Mouse (Mus musculus): Measurements from ENCODE around the gene Ccdc120. TPM values are rescaled to one million over a fixed set of nuclear protein-coding genes. Genes with fewer than 3 reads are reported as not detected.

Ccdc120 gene
- polyA plus RNA-seq, 1 experiment from 2014 or later, result 24.1 TPM

DNA sequence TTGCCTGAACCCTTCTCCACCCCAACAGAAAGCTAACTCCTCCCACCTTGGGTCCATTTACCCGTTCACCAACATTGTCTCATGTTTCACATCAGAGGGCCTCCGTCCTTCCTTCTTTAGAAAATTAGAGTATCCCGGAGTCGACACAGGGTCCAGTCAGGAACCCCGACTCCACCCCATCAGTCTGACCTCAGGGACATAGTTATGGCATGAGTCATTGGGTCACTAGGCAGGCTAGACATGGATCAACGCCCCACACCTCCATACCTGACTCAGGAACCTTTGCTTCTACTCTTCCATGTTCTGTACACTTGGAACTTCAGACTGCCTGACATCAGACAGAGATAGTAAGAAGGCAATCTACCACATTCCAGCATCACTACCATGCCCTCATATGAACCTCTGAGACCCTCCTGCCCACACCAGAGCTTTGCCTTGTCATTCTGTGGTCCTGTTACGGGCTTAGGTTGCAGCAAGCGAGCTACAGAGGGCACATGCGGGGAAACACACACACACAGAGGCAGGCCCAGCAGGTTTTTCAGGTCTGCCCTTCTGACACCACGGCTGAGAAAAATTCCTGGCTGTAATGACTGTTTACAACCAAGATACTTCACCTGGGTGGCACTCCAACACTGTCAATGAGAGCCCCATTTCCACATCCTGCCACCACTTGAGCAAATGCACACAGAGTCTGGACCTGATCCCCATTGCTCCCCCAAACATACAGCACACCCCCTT is 10.5 kb downstream of the Ccdc120 start:
- H3K9ac ChIP-seq (ENCODE audit: low read length), result no peak overlapping the region
- DNase-seq (ENCODE audit: low spot score, missing footprints) (no peak), ATAC-seq (ENCODE audit: low FRiP score) (no peak)
- H3K4me2 ChIP-seq, result no peak overlapping the region
- WGBS, result 70% methylated on average over 10 of the region's 10 CpGs
- no peaks in the 10 kb centered on the region for H3K4me1 ChIP-seq (ENCODE audit: control insufficient read depth, insufficient read depth, low read length)
- no peaks in the 10 kb centered on the region for H3K9me3 ChIP-seq (ENCODE audit: control insufficient read depth, low read length)
- H3K36me3 ChIP-seq (ENCODE audit: control insufficient read depth, insufficient read depth, low read length), result no peaks in the 10 kb centered on the region
- H3K27ac ChIP-seq (ENCODE audit: low read depth, low read length), result no peak overlapping the region
- no peaks in the 10 kb centered on the region for H3K27me3 ChIP-seq (ENCODE audit: control insufficient read depth, insufficient read depth, low read length)
- H3K4me3 ChIP-seq (ENCODE audit: low read depth, low read length), result no peak overlapping the region

DNA sequence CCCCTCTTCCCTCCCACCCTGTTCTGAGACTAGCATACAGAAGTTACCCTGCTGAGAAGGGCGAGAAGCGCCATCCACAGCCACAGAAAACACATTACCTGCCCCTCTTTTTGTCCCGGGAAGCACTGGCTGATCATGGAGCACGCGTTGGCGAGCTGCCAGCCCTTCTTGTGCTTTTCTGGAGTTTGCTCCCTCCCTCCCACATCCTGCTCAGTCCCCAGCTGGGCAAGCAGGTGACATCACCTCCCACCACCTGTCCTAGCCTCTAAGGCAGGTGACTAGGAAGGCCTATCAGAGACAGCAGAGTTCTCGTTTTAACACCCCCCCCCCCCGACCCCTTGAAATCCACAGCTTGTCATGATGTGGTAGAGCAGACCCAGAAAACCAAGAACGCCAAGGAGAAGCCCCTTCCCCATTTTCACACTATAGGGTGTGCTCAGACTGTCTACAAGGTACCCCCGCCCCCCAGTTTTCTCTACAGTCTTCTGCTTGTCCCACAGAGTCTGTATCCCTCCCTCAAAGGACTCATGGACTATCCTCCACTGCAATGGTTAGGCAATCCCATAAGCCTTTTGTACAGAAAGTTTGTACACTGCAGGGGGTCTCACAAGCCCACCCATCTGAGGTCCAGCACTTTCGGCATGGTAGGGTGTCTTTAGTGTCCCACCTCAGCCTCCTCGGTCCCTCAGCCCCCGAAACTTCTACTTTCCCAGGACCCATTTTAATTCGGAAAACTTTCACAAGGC is 11.2 kb downstream of the Ccdc120 start:
- H3K36me3 ChIP-seq (ENCODE audit: control insufficient read depth, insufficient read depth, low read length), result no peaks in the 10 kb centered on the region
- H3K9me3 ChIP-seq (ENCODE audit: control insufficient read depth, low read length), result no peaks in the 10 kb centered on the region
- H3K4me1 ChIP-seq (ENCODE audit: control insufficient read depth, insufficient read depth, low read length), result no peaks in the 10 kb centered on the region
- H3K27me3 ChIP-seq (ENCODE audit: control insufficient read depth, insufficient read depth, low read length), result no peaks in the 10 kb centered on the region
- no peak overlapping the region for H3K27ac ChIP-seq (ENCODE audit: low read depth, low read length)
- DNase-seq (ENCODE audit: low spot score, missing footprints) (no peak), ATAC-seq (ENCODE audit: low FRiP score) (no peak)
- 65% methylated on average over 14 of the region's 14 CpGs for WGBS
- H3K9ac ChIP-seq (ENCODE audit: low read length), result no peak overlapping the region
- H3K4me3 ChIP-seq (ENCODE audit: low read depth, low read length), result no peak overlapping the region
- H3K4me2 ChIP-seq, result no peak overlapping the region

DNA sequence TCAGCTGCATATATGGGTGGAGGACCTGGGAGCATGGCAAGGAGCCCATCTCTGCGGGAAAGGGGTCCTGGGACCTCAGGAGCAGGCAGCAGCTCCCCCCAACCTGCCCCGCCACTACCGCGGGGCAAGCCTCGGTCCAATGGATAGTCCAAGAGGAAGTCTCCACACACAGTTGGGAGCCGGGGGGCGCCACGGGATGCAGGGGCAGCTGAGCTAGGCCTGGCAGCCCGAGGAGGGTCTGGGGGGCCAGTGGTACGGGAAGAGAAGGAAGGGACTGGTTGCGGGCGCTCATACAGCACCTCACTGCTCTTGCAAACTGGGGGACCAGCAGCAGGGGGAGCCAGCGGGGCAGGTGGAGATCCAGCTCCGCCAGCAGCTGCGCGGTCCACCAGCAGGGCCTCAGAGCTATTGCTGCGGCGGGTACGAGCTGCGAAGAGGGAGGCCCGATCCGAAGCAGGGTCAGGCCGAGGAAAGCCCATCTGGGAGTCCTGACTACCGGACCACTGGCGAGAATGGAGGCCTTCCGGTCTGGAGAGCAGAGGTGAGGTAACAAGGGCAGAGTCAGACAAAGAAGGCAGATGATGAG is 17.0 kb downstream of the Ccdc120 start:
- Histone ChIP-seq H3K27ac (ENCODE audit: low read depth, low read length) (no peak overlapping the region), H3K36me3 (ENCODE audit: control insufficient read depth, insufficient read depth, low read length) (no peaks in the 10 kb centered on the region), H3K9ac (ENCODE audit: low read length) (no peak overlapping the region; the same call in 1 of the 2 replicates), H3K4me2 (no peak overlapping the region), H3K27me3 (ENCODE audit: control insufficient read depth, insufficient read depth, low read length) (no peaks in the 10 kb centered on the region), H3K9me3 (ENCODE audit: control insufficient read depth, low read length) (no peaks in the 10 kb centered on the region), H3K4me1 (ENCODE audit: control insufficient read depth, insufficient read depth, low read length) (no peaks in the 10 kb centered on the region; the same call in 1 of the 2 replicates), H3K4me3 (ENCODE audit: low read depth, low read length) (no peak overlapping the region)
- peak; percentile 95 for DNase-seq (ENCODE audit: low spot score, missing footprints)
- ATAC-seq (ENCODE audit: low FRiP score), result peak; percentile 49; the same call in 1 of the 2 replicates
- WGBS, result 25% methylated on average over 18 of the region's 26 CpGs

DNA sequence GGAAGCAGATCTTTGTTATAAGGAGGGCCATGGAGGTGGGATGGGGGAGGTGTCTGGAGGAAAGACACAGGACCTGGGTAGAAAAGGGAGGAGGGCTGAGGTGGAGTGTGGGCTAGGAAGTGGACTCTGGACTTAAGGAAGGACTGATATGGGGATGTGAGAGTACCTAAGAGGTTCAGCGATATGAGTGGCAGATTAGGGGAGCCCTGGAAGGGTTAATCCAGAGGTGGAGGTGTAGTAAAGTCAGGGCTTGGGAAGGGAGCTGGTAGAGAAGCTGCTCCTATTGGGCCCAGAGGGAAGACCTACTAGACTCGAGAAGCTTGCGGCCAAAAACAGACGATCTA is 21.8 kb downstream of the Ccdc120 start:
- WGBS, result 33% methylated on average over 4 of the region's 4 CpGs
- H3K9ac ChIP-seq (ENCODE audit: low read length), result peak overlapping the region; percentile 60
- H3K27me3 ChIP-seq (ENCODE audit: control insufficient read depth, insufficient read depth, low read length), result no peaks in the 10 kb centered on the region
- ATAC-seq (ENCODE audit: low FRiP score) (peak; percentile 1; the same call in 1 of the 2 replicates), DNase-seq (ENCODE audit: low spot score, missing footprints) (no peak)
- H3K4me2 ChIP-seq, result peak overlapping the region; percentile 38
- no peaks in the 10 kb centered on the region for H3K9me3 ChIP-seq (ENCODE audit: control insufficient read depth, low read length)
- no peaks in the 10 kb centered on the region for H3K36me3 ChIP-seq (ENCODE audit: control insufficient read depth, insufficient read depth, low read length)
- H3K4me3 ChIP-seq (ENCODE audit: low read depth, low read length), result peak overlapping the region; percentile 41
- no peak overlapping the region for H3K27ac ChIP-seq (ENCODE audit: low read depth, low read length)
- peaks cover 4% of the 10 kb centered on the region; the same call in 1 of the 2 replicates for H3K4me1 ChIP-seq (ENCODE audit: control insufficient read depth, insufficient read depth, low read length)

DNA sequence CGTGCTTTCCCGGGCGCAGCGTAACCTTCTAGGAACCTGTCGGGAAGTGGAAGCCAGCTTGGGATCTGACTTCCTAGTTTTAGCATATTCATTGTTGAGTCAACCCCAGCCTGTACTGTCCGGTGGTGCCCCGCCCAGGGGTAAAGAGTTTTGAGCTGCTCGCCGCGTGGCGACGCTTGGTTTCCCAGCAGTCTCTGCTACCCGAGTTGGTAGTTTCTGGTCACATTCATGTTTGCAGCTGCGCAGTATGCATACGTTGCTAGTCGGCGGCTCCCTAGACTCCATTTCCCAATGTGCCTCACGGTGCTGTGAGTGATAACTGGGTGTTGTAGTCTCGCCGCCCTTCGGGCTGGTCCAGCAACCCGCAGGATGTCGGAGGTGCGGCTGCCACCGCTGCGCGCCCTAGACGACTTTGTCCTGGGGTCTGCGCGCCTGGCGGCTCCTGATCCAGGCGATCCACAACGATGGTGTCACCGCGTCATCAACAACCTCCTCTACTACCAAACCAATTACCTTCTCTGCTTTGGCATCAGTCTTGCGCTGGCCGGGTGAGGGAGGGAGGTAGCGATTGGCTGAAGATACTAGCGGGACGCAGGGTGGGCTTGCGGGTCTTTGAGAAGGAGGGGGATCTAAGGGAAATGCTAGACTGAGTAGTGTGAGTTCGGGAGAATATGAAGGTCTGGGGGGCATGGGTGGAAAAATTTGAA is 22.3 kb downstream of the Ccdc120 start, which contains the start of gene Praf2:
Gene Praf2 (plus strand): TSS at position 225 of the 707 bp plus-strand sequence.
- H3K27ac ChIP-seq (ENCODE audit: low read depth, low read length), result no peak within 1 kb of the TSS; the same call in 1 of the 2 replicates
- peak within 1 kb of the TSS; percentile 38 for H3K4me2 ChIP-seq
- H3K27me3 ChIP-seq (ENCODE audit: control insufficient read depth, insufficient read depth, low read length), result no peaks in the 10 kb centered on the region
- H3K9ac ChIP-seq (ENCODE audit: low read length), result peak within 1 kb of the TSS; percentile 60
- H3K9me3 ChIP-seq (ENCODE audit: control insufficient read depth, low read length), result no peaks in the 10 kb centered on the region
- H3K36me3 ChIP-seq (ENCODE audit: control insufficient read depth, insufficient read depth, low read length), result no peaks in the 10 kb centered on the region
- ATAC-seq (ENCODE audit: low FRiP score) (peak; percentile 95), DNase-seq (ENCODE audit: low spot score, missing footprints) (peak; percentile 93)
- peak within 1 kb of the TSS; percentile 41 for H3K4me3 ChIP-seq (ENCODE audit: low read depth, low read length)
- H3K4me1 ChIP-seq (ENCODE audit: control insufficient read depth, insufficient read depth, low read length), result 0 out of 2 replicates have a peak, but pooled peaks cover 4% of the 10 kb centered on the region
- WGBS, result 14% methylated on average over 42 of the region's 42 CpGs

DNA sequence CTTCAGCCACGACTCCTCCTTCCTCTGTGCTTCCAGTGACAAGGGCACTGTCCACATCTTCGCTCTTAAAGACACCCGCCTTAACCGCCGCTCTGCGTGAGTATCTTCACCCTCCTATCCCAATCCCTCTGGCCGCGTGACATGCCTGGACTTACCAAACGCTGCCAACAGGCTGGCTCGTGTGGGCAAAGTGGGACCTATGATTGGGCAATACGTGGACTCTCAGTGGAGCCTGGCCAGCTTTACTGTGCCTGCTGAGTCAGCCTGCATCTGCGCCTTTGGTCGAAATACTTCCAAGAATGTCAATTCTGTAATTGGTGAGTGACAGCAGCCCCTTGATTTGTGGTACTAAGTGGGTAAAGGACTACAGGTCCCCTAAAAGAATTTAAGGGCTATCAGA is 23.5 kb downstream of the Ccdc120 start:
- DNase-seq (ENCODE audit: low spot score, missing footprints), result no peak
- 0 out of 2 replicates have a peak, but pooled peaks cover 4% of the 10 kb centered on the region for H3K4me1 ChIP-seq (ENCODE audit: control insufficient read depth, insufficient read depth, low read length)

DNA sequence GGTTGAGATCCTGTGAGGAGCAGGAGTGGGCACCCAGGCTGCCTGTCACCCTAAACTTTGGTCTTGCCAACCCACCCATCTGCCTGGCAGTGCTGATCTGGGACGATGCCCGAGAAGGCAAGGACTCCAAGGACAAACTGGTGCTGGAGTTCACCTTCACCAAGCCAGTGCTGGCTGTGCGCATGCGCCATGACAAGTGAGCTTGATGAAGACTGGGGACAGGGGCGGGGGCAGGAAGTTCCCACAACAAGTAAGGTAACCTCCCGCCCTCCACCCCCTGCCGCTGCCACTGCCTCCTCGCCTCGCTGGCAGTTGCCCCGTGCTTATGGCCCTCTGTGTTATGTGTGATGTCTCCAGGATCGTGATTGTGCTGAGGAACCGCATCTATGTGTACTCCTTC is 24.9 kb downstream of the Ccdc120 start:
- 86% methylated on average over 12 of the region's 12 CpGs for WGBS
- Histone ChIP-seq H3K36me3 (ENCODE audit: control insufficient read depth, insufficient read depth, low read length) (no peaks in the 10 kb centered on the region), H3K27ac (ENCODE audit: low read depth, low read length) (no peak overlapping the region), H3K9ac (ENCODE audit: low read length) (no peak overlapping the region), H3K27me3 (ENCODE audit: control insufficient read depth, insufficient read depth, low read length) (no peaks in the 10 kb centered on the region), H3K4me1 (ENCODE audit: control insufficient read depth, insufficient read depth, low read length) (0 out of 2 replicates have a peak, but pooled peaks cover 4% of the 10 kb centered on the region), H3K9me3 (ENCODE audit: control insufficient read depth, low read length) (no peaks in the 10 kb centered on the region), H3K4me3 (ENCODE audit: low read depth, low read length) (no peak overlapping the region), H3K4me2 (no peak overlapping the region)
- no peak for DNase-seq (ENCODE audit: low spot score, missing footprints)
- ATAC-seq (ENCODE audit: low FRiP score), result no peak

More for the DNA sequence above, 23.5 kb downstream of the Ccdc120 start:
- Histone ChIP-seq H3K4me3 (ENCODE audit: low read depth, low read length) (no peak overlapping the region), H3K27ac (ENCODE audit: low read depth, low read length) (no peak overlapping the region), H3K9me3 (ENCODE audit: control insufficient read depth, low read length) (no peaks in the 10 kb centered on the region), H3K27me3 (ENCODE audit: control insufficient read depth, insufficient read depth, low read length) (no peaks in the 10 kb centered on the region), H3K9ac (ENCODE audit: low read length) (no peak overlapping the region), H3K4me2 (no peak overlapping the region), H3K36me3 (ENCODE audit: control insufficient read depth, insufficient read depth, low read length) (no peaks in the 10 kb centered on the region)
- ATAC-seq (ENCODE audit: low FRiP score), result no peak
- 90% methylated on average over 13 of the region's 13 CpGs for WGBS

DNA sequence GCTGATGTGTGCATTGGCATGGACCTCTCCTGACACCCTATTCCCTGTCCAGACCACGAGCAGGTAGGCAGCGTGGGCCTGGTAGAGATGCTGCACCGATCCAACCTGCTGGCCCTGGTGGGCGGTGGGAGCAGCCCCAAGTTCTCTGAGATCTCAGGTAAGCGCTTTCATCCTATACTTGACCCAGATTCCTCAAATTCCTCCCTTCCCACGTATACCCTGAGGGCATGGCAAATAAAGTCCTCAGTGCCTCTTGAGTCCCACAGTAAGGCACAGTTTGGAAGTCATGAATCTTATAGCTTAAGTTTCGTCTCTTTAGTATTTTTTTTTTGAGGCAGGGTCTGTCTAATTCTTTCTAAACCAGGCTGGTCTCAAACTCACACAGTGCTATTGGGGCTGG is 26.6 kb downstream of the Ccdc120 start:
- no peaks in the 10 kb centered on the region for H3K36me3 ChIP-seq (ENCODE audit: control insufficient read depth, insufficient read depth, low read length)
- DNase-seq (ENCODE audit: low spot score, missing footprints) (no peak), ATAC-seq (ENCODE audit: low FRiP score) (no peak)
- H3K4me2 ChIP-seq, result no peak overlapping the region
- H3K4me1 ChIP-seq (ENCODE audit: control insufficient read depth, insufficient read depth, low read length), result 0 out of 2 replicates have a peak, but pooled peaks cover 4% of the 10 kb centered on the region
- no peaks in the 10 kb centered on the region for H3K9me3 ChIP-seq (ENCODE audit: control insufficient read depth, low read length)
- WGBS, result 85% methylated on average over 7 of the region's 7 CpGs
- H3K27ac ChIP-seq (ENCODE audit: low read depth, low read length), result no peak overlapping the region
- no peaks in the 10 kb centered on the region for H3K27me3 ChIP-seq (ENCODE audit: control insufficient read depth, insufficient read depth, low read length)
- H3K9ac ChIP-seq (ENCODE audit: low read length), result no peak overlapping the region
- H3K4me3 ChIP-seq (ENCODE audit: low read depth, low read length), result no peak overlapping the region

All from midbrain, embryonic 11.5 days (tissue).